Mouse (Mus musculus): Measurements from ENCODE around the gene Arhgap20.

Gene Arhgap20

GRCm38 (mm10) chr9:51799156-51799555, 34.0 kb downstream of the Arhgap20 start:
- no peak for DNase-seq (ENCODE audit: low read depth)

DNA sequence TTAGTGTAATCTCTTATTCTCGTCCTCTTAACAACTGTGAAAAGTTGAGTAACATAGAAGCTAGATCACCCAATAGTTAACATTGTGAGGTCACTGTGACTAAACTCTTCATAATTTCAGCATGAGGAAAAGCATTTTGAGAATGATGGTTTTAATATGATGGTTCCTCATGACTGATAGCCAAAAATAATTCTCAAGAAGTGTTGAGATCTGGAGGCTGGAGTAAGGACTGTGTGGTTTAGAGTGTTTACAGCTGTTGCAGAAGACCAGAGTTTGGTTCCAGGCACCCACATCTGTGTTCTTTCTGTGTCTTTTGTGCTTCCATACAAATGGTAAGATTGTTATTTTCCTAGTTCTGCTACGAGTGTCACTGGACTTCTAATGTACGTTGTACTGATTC, 42.1 kb downstream of the Arhgap20 start:
- DNase-seq (ENCODE audit: low read depth) = no peak

- no peak for DNase-seq (ENCODE audit: low read depth)
These were observed 47.8 kb downstream of the Arhgap20 start for GRCm38 (mm10) chr9:51812931-51813330.

DNA sequence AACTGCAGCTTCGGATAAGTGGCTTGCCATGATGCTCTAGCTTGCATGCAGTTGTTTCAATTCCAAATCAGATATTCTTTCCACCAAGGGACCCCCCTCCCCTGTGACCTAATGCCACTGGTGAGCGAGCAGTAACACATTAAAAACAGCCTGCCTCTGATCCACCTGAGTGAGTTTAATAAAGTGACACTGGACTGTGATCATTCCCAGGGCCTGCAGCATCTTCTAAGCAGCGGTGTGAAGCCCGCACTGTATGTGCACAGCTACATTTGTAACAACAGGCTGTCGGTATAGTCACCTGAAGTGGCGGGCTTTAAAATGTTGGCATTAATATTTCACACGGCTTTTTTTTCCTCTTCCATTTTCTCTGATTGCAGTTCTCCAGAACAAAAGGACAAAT, 59.4 kb downstream of the Arhgap20 start:
- DNase-seq (ENCODE audit: low read depth) = no peak

DNA sequence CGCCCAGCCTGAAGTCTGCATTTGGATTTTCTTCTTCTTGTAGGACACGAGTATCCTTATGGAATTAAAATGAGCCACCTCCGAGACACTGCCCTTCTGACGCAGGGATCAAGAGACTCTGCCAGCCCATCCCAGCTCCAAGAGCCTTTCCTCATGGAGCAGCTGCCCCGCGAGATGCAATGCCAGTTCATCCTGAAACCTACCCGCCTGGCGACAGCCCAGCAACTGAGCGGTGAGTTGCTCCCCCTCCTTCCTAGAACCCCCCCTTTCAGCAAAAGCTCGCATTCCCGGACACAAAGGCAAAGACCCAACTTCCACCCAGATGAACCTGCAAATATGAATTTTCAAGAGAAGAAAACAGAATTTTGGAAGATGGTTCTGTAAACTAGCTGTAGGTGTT, 66.5 kb downstream of the Arhgap20 start:
- DNase-seq (ENCODE audit: low read depth) = no peak

GRCm38 (mm10) chr9:51832368-51832767, 67.2 kb downstream of the Arhgap20 start:
- DNase-seq (ENCODE audit: low read depth) = no peak

DNA sequence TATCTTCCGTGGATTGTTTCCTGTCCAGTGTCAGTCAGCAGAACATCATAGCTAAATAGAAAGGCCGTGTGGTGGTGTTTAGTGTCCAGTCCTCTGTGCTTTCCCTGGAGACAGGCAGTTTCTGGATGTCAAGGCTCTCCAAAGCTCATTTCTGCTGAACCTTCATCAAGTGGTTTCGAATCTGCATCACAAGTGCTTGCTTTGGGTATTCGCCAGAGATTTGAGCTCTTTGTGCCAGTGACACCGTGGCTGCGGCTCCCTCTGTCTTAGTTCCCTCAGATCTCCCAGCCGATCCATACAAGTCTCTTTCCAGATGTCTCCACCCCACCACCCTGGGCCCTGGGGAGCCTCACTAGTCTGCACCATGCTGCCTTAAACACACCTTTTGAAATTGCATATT, 72.6 kb downstream of the Arhgap20 start:
- DNase-seq (ENCODE audit: low read depth) = no peak

DNA sequence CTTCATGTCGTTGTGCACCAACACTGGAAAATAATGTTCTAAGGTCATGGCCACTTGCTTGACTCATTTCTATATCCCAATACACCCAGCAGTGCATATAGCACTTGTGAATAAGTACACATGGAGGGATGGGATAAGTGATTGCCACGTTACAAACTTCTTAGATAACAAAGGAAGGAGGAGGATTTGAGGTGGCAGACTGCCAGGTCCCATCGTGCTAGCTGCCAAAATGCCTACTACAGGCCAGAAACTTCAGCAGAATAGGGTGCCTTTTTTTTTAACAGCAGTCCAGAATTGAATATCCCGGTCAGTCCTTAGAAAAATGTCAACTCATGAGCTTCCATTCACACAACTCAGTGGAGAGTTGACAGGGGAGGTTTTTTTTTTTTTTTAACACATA, 78.1 kb downstream of the Arhgap20 start:
- no peak for DNase-seq (ENCODE audit: low read depth)

- DNase-seq (ENCODE audit: low read depth) = peak; percentile 11
These were observed 80.7 kb downstream of the Arhgap20 start for GRCm38 (mm10) chr9:51845796-51846195.

GRCm38 (mm10) chr9:51853772-51854171, 88.6 kb downstream of the Arhgap20 start:
- DNase-seq (ENCODE audit: low read depth) = peak; percentile 20

- no peak for DNase-seq (ENCODE audit: low read depth)
These were observed 99.1 kb downstream of the Arhgap20 start for GRCm38 (mm10) chr9:51864273-51864672.

GRCm38 (mm10) chr9:51866634-51867033, 101.5 kb downstream of the Arhgap20 start:
- peak; percentile 40 for DNase-seq (ENCODE audit: low read depth)

- DNase-seq (ENCODE audit: low read depth) = no peak
These were observed 103.9 kb downstream of the Arhgap20 start for GRCm38 (mm10) chr9:51869056-51869455.

- DNase-seq (ENCODE audit: low read depth) = no peak
These were observed 109.2 kb downstream of the Arhgap20 start for GRCm38 (mm10) chr9:51874348-51874747.

DNA sequence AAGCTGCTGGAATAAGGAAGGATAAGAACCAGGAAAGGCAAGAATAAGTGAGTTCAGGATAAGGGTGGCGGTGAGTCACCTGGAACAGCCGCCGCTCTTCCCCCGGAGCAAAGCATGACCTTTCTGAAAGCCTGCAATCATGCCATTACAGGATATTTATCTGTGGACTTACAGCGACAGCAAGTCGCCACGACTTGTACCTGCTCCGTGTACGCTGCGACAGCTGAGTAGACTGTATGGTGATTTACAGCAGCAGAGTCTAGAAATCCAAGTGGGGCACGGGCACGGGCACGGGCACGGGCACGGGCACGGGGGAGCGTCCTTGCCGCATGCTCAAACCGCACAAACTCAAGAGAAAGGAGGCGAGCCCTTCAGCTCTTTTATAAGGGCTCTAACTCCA, 110.4 kb downstream of the Arhgap20 start:
- no peak for DNase-seq (ENCODE audit: low read depth)

DNA sequence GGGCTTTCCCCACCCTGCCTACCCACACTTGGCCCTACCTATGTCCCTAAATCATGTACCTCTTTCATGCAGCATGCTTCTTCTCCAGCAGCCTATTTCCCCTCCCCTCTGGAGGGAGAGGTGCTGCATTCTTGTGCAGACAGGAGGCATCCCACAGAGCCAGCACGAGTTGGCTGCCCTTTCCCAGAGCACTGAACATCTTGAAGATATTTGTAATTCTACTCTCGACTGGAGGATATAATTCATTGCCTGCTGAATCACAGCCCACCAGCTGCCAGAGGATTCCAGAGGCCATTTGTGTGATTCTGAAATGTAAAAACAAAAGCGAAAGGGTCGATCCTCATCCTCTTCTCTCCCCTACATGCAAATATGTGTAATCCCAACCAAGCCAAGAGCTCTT, 116.2 kb downstream of the Arhgap20 start:
- no peak for DNase-seq (ENCODE audit: low read depth)

DNA sequence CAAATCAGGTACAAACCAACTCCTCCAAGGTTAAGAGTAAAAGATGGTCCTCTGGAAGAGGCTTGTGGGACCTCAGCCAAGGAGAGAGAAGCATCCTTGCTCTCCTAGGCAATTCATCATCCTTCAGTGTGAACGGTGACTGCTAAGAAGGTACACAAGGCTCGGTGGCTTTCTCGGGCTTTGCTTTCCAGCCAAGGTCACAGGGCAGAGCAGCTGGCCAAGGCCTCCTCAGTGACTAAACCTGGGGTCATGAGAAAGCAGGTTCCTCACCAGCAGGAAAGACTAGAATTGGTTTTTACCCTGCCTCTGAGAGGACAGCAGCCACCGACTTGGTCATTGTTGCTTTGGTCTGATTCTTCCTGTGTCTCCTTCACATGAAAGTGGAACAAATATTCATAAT, 116.7 kb downstream of the Arhgap20 start:
- DNase-seq (ENCODE audit: low read depth) = no peak

DNA sequence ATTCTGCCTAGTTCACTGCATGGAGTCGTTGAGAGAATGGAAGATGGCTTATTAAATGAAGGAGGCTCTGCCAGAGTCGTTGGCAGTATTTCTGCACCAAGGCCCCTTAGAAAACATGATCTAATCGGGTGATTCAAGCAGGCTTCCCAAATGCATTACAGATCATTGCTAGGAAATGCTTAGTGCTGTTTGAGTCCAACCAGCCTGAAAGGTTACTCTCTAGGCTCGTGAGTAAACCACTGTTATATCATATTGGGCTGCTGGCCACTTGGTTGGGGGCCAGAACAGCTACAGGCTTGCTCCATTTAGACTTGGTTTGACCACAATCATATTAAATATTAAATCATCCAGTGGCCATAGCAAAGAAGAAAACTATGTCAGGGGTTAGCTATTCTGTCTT, 118.2 kb downstream of the Arhgap20 start:
- DNase-seq (ENCODE audit: low read depth) = no peak

DNA sequence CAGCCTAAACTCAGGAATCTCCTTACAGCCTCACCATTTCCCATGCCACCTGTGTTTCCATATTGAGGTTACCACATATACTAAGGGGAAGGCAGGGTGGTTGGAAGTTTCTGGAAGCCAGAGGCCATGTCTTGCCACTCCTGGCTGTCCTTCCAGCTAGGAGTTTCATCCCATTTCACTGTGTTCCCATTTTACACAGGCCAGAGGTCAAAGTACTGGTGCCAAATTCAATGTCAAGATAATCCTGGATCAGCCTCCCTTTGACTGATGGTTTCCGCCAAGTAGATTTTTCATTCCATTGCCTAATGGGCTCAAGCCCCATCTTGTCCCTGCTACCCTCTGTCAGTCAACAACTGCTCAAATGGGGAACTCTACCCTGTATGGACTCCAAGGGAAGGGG, 127.8 kb downstream of the Arhgap20 start:
- DNase-seq (ENCODE audit: low read depth) = no peak

Data from induced T-regulatory cell, adult 2 months (primary cell).